In genomic region chr14:57961861-57962260, GRCm38 (mm10) we compare ENCODE assay signal across 16 mouse cellular contexts. TPM values are rescaled to one million over a fixed set of nuclear protein-coding genes. Genes with fewer than 3 reads are reported as not detected.
DNase-seq lines count a peak whose midpoint lies in the region; ATAC-seq lines count a peak whose summit lies in the region.
"Had no signal": no experiment of that assay in that cellular context is flagged by ENCODE, and none has a peak within 500 bp of the region (broad histone marks: within the 10 kb centered on the region; RNA-seq: fewer than 3 reads in every experiment).

No protein-coding gene starts in this region.

- no peak overlapping the region for H3K9ac ChIP-seq in liver, embryonic 11.5 days (ENCODE audit: low read depth, low read length)
- H3K9ac ChIP-seq: embryonic facial prominence, embryonic 13.5 days; heart, embryonic 13.5 days; liver, embryonic 15.5 days; midbrain, embryonic 13.5 days; stomach, embryonic 15.5 days had no signal

- no peak overlapping the region for H3K4me2 ChIP-seq in liver, embryonic 11.5 days
- H3K4me2 ChIP-seq: embryonic facial prominence, embryonic 13.5 days; heart, embryonic 13.5 days; liver, embryonic 15.5 days; midbrain, embryonic 13.5 days; stomach, embryonic 15.5 days had no signal

- no peak for ATAC-seq in liver, embryonic 11.5 days (replicated peaks; ENCODE audit: low FRiP score)
- ATAC-seq: midbrain, embryonic 13.5 days had no signal

- DNase-seq in liver: peak; percentile 25
- no peak for DNase-seq in liver, embryonic 11.5 days (ENCODE audit: low spot score)
- DNase-seq in adrenal gland, postnatal 36 days: peak; percentile 43 to 50
- DNase-seq in kidney, postnatal 4 days: peak; percentile 14 to 27
- no peak for DNase-seq in gastrocnemius, adult 18-20 months (ENCODE audit: low spot score)
- no peak for DNase-seq in spleen, postnatal 4 days (ENCODE audit: low spot score in 2 of 2)
- DNase-seq in lung, postnatal 25 days (ENCODE audit: low spot score): no peak
- DNase-seq: thymus, postnatal 14 days had no signal

- H3K36me3 ChIP-seq in liver, embryonic 11.5 days (ENCODE audit: control insufficient read depth, insufficient read depth, low read length): no peaks in the 10 kb centered on the region; the same call in 1 of the 2 replicates
- H3K36me3 ChIP-seq: forebrain, embryonic 10.5 days; hindbrain, embryonic 10.5 days; liver, embryonic 15.5 days; stomach, embryonic 15.5 days had no signal

- H3K4me3 ChIP-seq in liver, embryonic 11.5 days (ENCODE audit: low read depth, low read length): no peak overlapping the region
- H3K4me3 ChIP-seq: embryonic facial prominence, embryonic 13.5 days; forebrain, embryonic 10.5 days; heart, embryonic 13.5 days; hindbrain, embryonic 10.5 days; liver, embryonic 15.5 days; midbrain, embryonic 13.5 days; stomach, embryonic 15.5 days had no signal

- no peaks in the 10 kb centered on the region for H3K27me3 ChIP-seq in liver, embryonic 11.5 days (replicated peaks; ENCODE audit: control insufficient read depth, insufficient read depth, low read length)
- H3K27me3 ChIP-seq: embryonic facial prominence, embryonic 13.5 days; heart, embryonic 13.5 days; liver, embryonic 15.5 days; midbrain, embryonic 13.5 days; stomach, embryonic 15.5 days had no signal

- H3K9me3 ChIP-seq in liver, embryonic 11.5 days (ENCODE audit: control insufficient read depth, low read length): no peaks in the 10 kb centered on the region
- H3K9me3 ChIP-seq: embryonic facial prominence, embryonic 13.5 days; forebrain, embryonic 10.5 days; heart, embryonic 13.5 days; hindbrain, embryonic 10.5 days; liver, embryonic 15.5 days; midbrain, embryonic 13.5 days; stomach, embryonic 15.5 days had no signal

- 63% methylated on average over 4 of the region's 4 CpGs for WGBS in liver, embryonic 11.5 days

- H3K4me1 ChIP-seq in liver, embryonic 11.5 days (replicated peaks; ENCODE audit: control insufficient read depth, insufficient read depth, low read length): peaks cover 8% of the 10 kb centered on the region; the same call in 1 of the 2 replicates
- H3K4me1 ChIP-seq: embryonic facial prominence, embryonic 13.5 days; forebrain, embryonic 10.5 days; midbrain, embryonic 13.5 days; stomach, embryonic 15.5 days had no signal

- no peak overlapping the region for H3K27ac ChIP-seq in liver, embryonic 11.5 days (ENCODE audit: low read depth, low read length)
- H3K27ac ChIP-seq: embryonic facial prominence, embryonic 13.5 days; forebrain, embryonic 10.5 days; heart, embryonic 13.5 days; hindbrain, embryonic 10.5 days; liver, embryonic 15.5 days; macrophage; midbrain, embryonic 13.5 days; stomach, embryonic 15.5 days had no signal

RNA-seq across cellular contexts. Expression of gene Micu2, which starts 37.2 kb away (rescaled TPM):
- 55.1 and 64.2 TPM in 2 replicates for polyA plus RNA-seq in liver, embryonic 11.5 days (2014; fragmentation: Nextera tagmentation; extraction: Ambion mirVana)
- total RNA-seq in adrenal gland, postnatal 36 days (2021): 10 to 100 TPM; 49.9 to 72.6 TPM
- 10 to 100 TPM; 37.1 to 43.6 TPM for total RNA-seq in gastrocnemius, adult 18-20 months (2021)

Comparison
In these comparisons a context has a peak if more than half of its experiments do, and no peak if none do; other contexts are left out.
1. DNase-seq: peak in liver (single experiment), adrenal gland, postnatal 36 days (2 of 2) and kidney, postnatal 4 days (2 of 2); none in liver, embryonic 11.5 days (single experiment), gastrocnemius, adult 18-20 months (single experiment), spleen, postnatal 4 days (0 of 2) and lung, postnatal 25 days (single experiment).